Mouse (Mus musculus) MEL (cell line): ENCODE results near the gene Tmem50b.

Experiments used
- CHD1 ChIP-seq: IDR thresholded peaks from 2 replicates; pipeline ENCODE4 v1.6.1; 2012; ENCODE audit warnings: low read depth, mild to moderate bottlenecking, inconsistent platforms, low read length, improper control_type of control experiment
- MAZ ChIP-seq: IDR thresholded peaks from 2 replicates; pipeline ENCODE4 v1.6.1; 2012; ENCODE audit warnings: low read depth, mild to moderate bottlenecking, inconsistent platforms, low read length, improper control_type of control experiment
- POLR2A ChIP-seq, 2 experiments: IDR thresholded peaks; 2 replicates each; pipeline ENCODE4 v1.6.1; 2011 to 2012; ENCODE audit warnings: low read length in 2 of 2, mild to moderate bottlenecking in 2 of 2, control low read depth in 1 of 2, improper control_type of control experiment in 1 of 2, low read depth in 1 of 2, moderate library complexity in 1 of 2; ENCODE audit not compliant: control insufficient read depth in 1 of 2, insufficient read depth in 1 of 2, poor library complexity in 1 of 2

DNA sequence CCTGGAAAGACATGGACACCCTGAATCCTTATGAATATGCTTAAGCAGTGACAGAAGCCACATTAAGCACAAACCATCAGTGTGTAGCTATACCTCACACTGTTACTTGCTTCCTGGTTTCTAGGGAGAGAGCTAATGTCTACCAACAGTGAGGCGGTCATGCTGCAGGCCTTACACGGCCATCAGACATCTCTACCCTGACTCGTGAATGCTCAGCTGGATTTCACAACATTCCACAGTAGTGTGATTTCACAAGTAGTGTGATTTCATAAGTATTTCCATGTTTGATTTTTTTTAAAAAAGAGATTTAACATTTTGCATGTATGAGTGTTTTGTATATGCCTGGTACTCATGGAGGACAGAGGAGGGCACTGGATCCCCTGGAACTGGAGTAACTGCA lies 31.1 kb upstream of the Tmem50b start:
- no peak for TF ChIP-seq MAZ
- TF ChIP-seq POLR2A (IDR thresholded peaks at IDR 0.05; ENCODE audit: control insufficient read depth in 1 of 2, insufficient read depth in 1 of 2, low read depth in 1 of 2, low read length in 2 of 2, poor library complexity in 1 of 2), result no peak
- no peak for TF ChIP-seq CHD1
